Mouse (Mus musculus) olfactory bulb, adult 2 months (tissue): Measurements from ENCODE around the gene Zfp513.

Source experiments
- CTCF ChIP-seq: fragments of 200-500 bp; IDR thresholded peaks from 2 replicates; pipeline ENCODE4 v1.5.1; 2012; ENCODE audit warnings: low read depth, mild to moderate bottlenecking, low read length, moderate library complexity; ENCODE audit not compliant: insufficient read depth
- POLR2A ChIP-seq: fragments of 200-500 bp; IDR thresholded peaks from 2 replicates; pipeline ENCODE4 v1.6.1; 2012; ENCODE audit warnings: mild to moderate bottlenecking, low read depth, low read length, moderate library complexity; ENCODE audit not compliant: insufficient read depth

GRCm38 (mm10) chr5:31198170-31198569 lies 3.9 kb downstream of the Zfp513 start:
- TF ChIP-seq CTCF (no peak), POLR2A (no peak)
